Mouse (Mus musculus) ES-Bruce4 (cell line): ENCODE measurements around the gene H2-Eb2. TPM values are rescaled to one million over a fixed set of nuclear protein-coding genes. Genes with fewer than 3 reads are reported as not detected.

Experiments
- H3K27ac ChIP-seq: 2 replicates; pipeline ENCODE4 v1.5.1; 2012; ENCODE audit warnings: low read length, inconsistent platforms; ENCODE audit not compliant: insufficient read depth
- H3K27me3 ChIP-seq: 2 replicates; pipeline ENCODE4 v1.6.1; 2012; ENCODE audit warnings: mild to moderate bottlenecking, low read length, inconsistent platforms; ENCODE audit not compliant: control insufficient read depth, poor library complexity, insufficient read depth, severe bottlenecking
- H3K36me3 ChIP-seq: 2 replicates; pipeline ENCODE4 v1.6.1; 2012; ENCODE audit warnings: inconsistent platforms, mild to moderate bottlenecking, low read length, moderate library complexity; ENCODE audit not compliant: control insufficient read depth, poor library complexity, insufficient read depth, severe bottlenecking
- H3K4me1 ChIP-seq: one replicate; pipeline ENCODE4 v1.8.1; 2011; ENCODE audit warnings: low read length; ENCODE audit not compliant: control insufficient read depth, insufficient read depth
- H3K4me3 ChIP-seq: 2 replicates; pipeline ENCODE4 v1.5.1; 2011; ENCODE audit warnings: low read depth, mild to moderate bottlenecking, low read length
- H3K9ac ChIP-seq: 2 replicates; pipeline ENCODE4 v1.6.1; 2012; ENCODE audit warnings: low read depth, mild to moderate bottlenecking, inconsistent platforms; ENCODE audit not compliant: poor library complexity, severe bottlenecking
- H3K9me3 ChIP-seq: replicated peaks from 2 replicates; pipeline ENCODE4 v1.6.1; 2012; ENCODE audit warnings: mild to moderate bottlenecking, low read length, inconsistent platforms; ENCODE audit not compliant: control insufficient read depth, poor library complexity, insufficient read depth, severe bottlenecking
- CTCF ChIP-seq: IDR thresholded peaks from one replicate; pipeline ENCODE4 v1.8.1; 2011; ENCODE audit warnings: low read depth, low read length
- EP300 ChIP-seq: IDR thresholded peaks from 2 replicates; pipeline ENCODE4 v1.6.1; 2011; ENCODE audit warnings: low read depth, low read length; ENCODE audit not compliant: insufficient read depth
- POLR2A ChIP-seq: IDR thresholded peaks from one replicate; pipeline ENCODE4 v1.8.1; 2011; ENCODE audit warnings: low read length; ENCODE audit not compliant: insufficient read depth
- polyA plus RNA-seq: library from polyadenylated mRNA; stranded (reverse); fragments of >200 nt; gene quantifications from 2 replicates; pipeline ENCODE4 v1.2.4, GENCODE M21; 2011; ENCODE audit warnings: low read depth; ENCODE audit not compliant: missing spikeins, insufficient read depth, insufficient read length

Gene H2-Eb2
- polyA plus RNA-seq, 1 experiment: not detected

DNA sequence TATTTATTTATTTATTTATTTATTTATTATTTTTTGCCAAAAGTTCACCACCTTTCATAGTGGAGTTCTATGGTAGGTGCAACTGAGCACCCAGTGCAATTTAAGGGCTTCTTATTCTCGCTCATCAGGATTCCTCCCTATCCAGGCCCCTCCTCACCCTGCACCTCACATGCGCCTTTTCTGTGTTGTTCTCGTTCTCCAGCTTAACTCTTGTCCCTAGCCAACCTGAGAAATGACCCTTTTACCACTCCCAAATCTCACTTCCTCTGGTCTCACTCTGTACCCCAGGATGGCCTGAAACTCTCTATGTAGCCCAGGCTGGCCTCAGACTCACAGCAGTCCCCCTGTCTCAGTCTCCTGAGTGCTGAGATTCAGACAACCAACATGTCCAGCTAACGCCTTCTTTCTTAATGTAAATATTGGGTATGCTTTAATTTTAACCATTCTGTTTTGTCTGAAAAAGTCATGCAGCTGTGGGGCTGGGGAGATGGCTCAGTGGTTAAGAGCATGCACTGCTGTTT, 23.7 kb upstream of the H2-Eb2 start:
- TF ChIP-seq POLR2A (no peak), CTCF (no peak), EP300 (no peak)
- no peaks in the 10 kb centered on the region for H3K27me3 ChIP-seq
- no peak overlapping the region for H3K4me3 ChIP-seq
- H3K27ac ChIP-seq: no peak overlapping the region
- no peaks in the 10 kb centered on the region for H3K36me3 ChIP-seq
- H3K4me1 ChIP-seq: no peaks in the 10 kb centered on the region
- H3K9me3 ChIP-seq: no peaks in the 10 kb centered on the region
- no peak overlapping the region for H3K9ac ChIP-seq

DNA sequence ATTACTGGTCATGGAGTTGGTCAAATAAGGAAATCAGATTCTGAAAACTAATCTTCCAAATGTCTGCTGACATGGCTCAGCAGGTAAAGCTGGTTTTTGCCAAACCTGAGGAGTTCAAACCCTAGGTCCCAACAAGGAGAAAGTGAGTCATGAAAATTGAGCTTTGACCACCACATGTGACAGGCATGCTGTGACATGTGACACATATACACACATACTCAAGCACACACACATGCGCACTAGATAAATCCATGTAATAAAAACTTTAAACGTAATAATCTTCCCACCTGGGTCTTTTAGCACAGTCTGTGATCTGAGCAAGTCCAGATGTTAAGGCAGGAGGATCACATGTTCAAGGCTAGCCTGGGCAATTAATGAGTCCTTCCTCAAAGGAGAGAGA, 21.7 kb upstream of the H2-Eb2 start:
- TF ChIP-seq CTCF (no peak), EP300 (no peak), POLR2A (no peak)
- no peaks in the 10 kb centered on the region for H3K36me3 ChIP-seq
- H3K27ac ChIP-seq: no peak overlapping the region
- no peak overlapping the region for H3K4me3 ChIP-seq
- no peaks in the 10 kb centered on the region for H3K27me3 ChIP-seq
- H3K4me1 ChIP-seq: no peaks in the 10 kb centered on the region
- no peak overlapping the region for H3K9ac ChIP-seq
- H3K9me3 ChIP-seq: no peaks in the 10 kb centered on the region

DNA sequence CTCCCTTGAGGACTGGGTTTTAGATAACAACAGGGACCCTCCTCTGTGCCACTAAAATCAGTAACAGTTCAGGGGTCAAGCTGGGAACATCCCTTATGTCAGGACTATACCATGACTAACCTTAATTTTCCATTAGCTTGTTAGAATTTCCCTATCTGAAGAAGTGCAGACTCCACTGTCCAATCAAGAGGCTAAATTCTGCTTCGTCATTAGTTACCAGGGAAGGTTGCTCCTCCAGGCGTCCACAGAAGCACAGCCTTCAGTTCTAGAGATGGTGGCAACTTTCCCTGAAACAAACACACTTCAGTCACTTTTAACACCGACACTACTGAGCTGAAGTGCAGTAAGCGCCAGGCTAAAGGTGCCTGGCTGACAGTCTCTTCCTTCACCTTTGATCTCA, 20.7 kb upstream of the H2-Eb2 start:
- Histone ChIP-seq H3K9me3 (no peaks in the 10 kb centered on the region), H3K4me3 (no peak overlapping the region), H3K9ac (no peak overlapping the region), H3K27me3 (no peaks in the 10 kb centered on the region), H3K4me1 (no peaks in the 10 kb centered on the region), H3K36me3 (no peaks in the 10 kb centered on the region), H3K27ac (no peak overlapping the region)
- TF ChIP-seq EP300 (no peak), POLR2A (no peak), CTCF (no peak)

DNA sequence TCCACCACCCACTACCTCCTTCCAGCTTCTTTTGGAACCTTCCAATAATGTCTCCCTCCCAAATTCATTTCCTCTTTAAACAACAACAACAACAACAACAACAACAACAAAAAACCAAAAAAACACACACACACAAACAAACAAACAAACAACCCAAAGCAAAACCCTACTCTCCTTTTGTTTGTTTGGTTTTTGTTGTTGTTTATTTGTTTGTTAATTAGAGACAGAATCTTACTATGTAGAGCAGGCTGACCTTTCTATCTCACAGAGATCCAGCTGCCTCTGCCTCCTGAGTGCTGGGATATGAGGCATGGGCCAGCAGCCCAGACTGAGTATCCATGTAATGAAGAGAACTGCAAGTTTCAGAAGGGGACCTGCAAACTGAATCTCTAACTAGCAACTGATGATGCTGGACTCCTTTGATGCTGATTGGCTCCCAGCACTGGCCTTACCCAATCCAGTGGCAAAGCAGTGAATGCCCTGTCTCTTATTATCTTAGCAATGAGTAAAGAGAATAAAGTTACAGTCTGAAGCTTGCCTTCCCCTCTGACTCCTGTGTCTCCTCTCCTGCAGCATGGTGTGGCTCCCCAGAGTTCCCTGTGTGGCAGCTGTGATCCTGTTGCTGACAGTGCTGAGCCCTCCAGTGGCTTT, 20.0 kb upstream of the H2-Eb2 start, which contains the start of gene H2-Eb1:
TSS of gene H2-Eb1 (plus strand) at position 488 of the 651 bp plus-strand sequence.
- Histone ChIP-seq H3K27ac (no peak within 1 kb of the TSS), H3K4me3 (no peak within 1 kb of the TSS), H3K4me1 (no peaks in the 10 kb centered on the region), H3K27me3 (no peaks in the 10 kb centered on the region), H3K9me3 (no peaks in the 10 kb centered on the region), H3K36me3 (no peaks in the 10 kb centered on the region), H3K9ac (no peak within 1 kb of the TSS)
- no peak for TF ChIP-seq POLR2A
- TF ChIP-seq CTCF: no peak
- no peak for TF ChIP-seq EP300

DNA sequence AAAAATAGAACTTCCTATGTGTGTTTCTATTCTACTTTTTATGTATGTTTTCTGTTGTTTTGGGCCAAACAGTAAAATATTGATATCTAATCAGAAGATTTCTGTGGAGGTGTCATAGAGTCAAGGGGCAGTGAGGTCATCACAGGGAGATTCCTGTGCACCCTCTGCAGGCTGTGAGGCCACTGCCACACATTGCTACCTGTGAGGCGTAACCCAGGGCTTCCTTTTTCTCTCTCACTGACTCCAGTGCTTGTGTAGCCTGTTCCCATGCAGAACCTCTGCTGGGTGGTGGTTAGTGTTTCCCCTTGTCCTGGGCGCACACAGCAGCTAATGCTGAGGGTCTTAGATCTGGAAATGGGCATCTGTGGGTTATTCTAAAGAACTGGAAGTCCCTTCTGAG, 19.1 kb upstream of the H2-Eb2 start:
- TF ChIP-seq POLR2A (no peak), CTCF (no peak), EP300 (no peak)
- Histone ChIP-seq H3K27me3 (no peaks in the 10 kb centered on the region), H3K9ac (no peak overlapping the region), H3K9me3 (no peaks in the 10 kb centered on the region), H3K36me3 (no peaks in the 10 kb centered on the region), H3K27ac (no peak overlapping the region), H3K4me3 (no peak overlapping the region), H3K4me1 (no peaks in the 10 kb centered on the region)

DNA sequence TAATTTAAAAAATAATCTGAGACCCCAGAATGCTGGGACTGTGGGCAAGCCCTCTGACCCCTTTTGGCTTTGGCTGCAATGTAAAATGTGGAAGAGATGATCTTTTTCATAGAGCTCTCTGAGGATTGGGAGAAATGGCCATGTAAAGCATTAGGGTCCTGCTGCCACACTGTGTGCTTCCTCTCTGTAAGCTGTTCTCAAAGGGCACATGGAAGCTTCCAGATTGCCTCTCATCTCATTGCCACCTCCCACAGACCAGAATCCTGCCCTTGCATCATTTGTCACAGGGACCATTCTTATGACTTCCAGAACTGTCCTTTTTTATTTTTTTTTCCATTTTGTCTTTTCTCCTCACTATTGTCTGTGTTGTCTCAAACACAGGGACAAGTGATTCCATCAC, 18.2 kb upstream of the H2-Eb2 start:
- Histone ChIP-seq H3K9ac (no peak overlapping the region), H3K27ac (no peak overlapping the region), H3K4me3 (no peak overlapping the region), H3K27me3 (no peaks in the 10 kb centered on the region), H3K4me1 (no peaks in the 10 kb centered on the region), H3K9me3 (no peaks in the 10 kb centered on the region), H3K36me3 (no peaks in the 10 kb centered on the region)
- no peak for TF ChIP-seq POLR2A
- TF ChIP-seq CTCF: no peak
- no peak for TF ChIP-seq EP300
